Comparison of ENCODE assay signal across 22 mouse cellular contexts in the genomic region with DNA sequence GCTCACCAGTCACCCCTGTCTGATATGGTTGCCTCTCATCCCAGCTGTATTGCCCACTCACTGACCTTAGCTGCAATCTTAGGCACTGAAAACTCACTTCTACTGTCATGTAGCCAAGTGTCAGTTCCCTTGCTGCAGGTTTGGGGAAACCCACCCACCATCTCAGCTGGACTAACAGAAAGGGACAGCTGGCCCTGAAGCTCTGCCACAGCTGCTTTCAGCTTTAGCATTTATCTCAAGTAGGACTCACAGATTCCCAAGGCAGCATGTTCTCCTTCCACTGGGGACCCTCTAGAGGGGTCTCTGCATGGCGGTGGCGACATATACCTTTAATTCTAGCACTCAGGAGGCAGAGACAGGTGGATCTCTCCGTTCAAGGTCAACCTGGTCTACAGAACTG. TPM values are rescaled to one million over a fixed set of nuclear protein-coding genes. Genes with fewer than 3 reads are reported as not detected.
"Had no signal": no experiment of that assay in that cellular context is flagged by ENCODE, and none has a peak within 500 bp of the region (broad histone marks: within the 10 kb centered on the region; RNA-seq: fewer than 3 reads in every experiment).

No protein-coding gene starts in this region.

- H3K27ac ChIP-seq: neural tube, embryonic 12.5 days; neural tube, embryonic 13.5 days; neural tube, embryonic 15.5 days; stomach, embryonic 15.5 days; stomach, postnatal 0 days had no signal

- H3K4me2 ChIP-seq: neural tube, embryonic 12.5 days; neural tube, embryonic 13.5 days; neural tube, embryonic 15.5 days; stomach, embryonic 15.5 days had no signal

- H3K27me3 ChIP-seq: neural tube, embryonic 12.5 days; neural tube, embryonic 13.5 days; neural tube, embryonic 15.5 days; stomach, embryonic 15.5 days had no signal

- H3K4me1 ChIP-seq: neural tube, embryonic 12.5 days; neural tube, embryonic 13.5 days; neural tube, embryonic 15.5 days had no signal

- H3K4me3 ChIP-seq: neural tube, embryonic 12.5 days; neural tube, embryonic 13.5 days; neural tube, embryonic 15.5 days; stomach, embryonic 15.5 days had no signal

- H3K9ac ChIP-seq: neural tube, embryonic 13.5 days; neural tube, embryonic 15.5 days; stomach, embryonic 15.5 days had no signal

- H3K9me3 ChIP-seq: neural tube, embryonic 12.5 days; neural tube, embryonic 13.5 days; neural tube, embryonic 15.5 days; stomach, embryonic 15.5 days had no signal

- DNase-seq: retina, postnatal 1 day; right cerebral cortex, adult 18-20 months; right cerebral cortex, postnatal 14 days; right cerebral cortex, postnatal 25 days; right cerebral cortex, postnatal 4 days; spleen, adult 18-20 months; thymus, adult 18-20 months; thymus, adult 2 months; thymus, postnatal 14 days; thymus, postnatal 25 days; thymus, postnatal 36 days; thymus, postnatal 4 days had no signal

RNA-seq across cellular contexts. Expression of a gene that starts 2.5 kb away (rescaled TPM):
- polyA plus RNA-seq: neural tube, embryonic 12.5 days; neural tube, embryonic 13.5 days; neural tube, embryonic 14.5 days; neural tube, embryonic 15.5 days; small intestine, adult 2 months; spleen, adult 2 months had no signal

RNA-seq across cellular contexts. Expression of a gene that starts 10.5 kb away (rescaled TPM):
- polyA plus RNA-seq: neural tube, embryonic 12.5 days; neural tube, embryonic 13.5 days; neural tube, embryonic 14.5 days; neural tube, embryonic 15.5 days; spleen, adult 2 months; thymus, postnatal 0 days; urinary bladder, adult 2 months had no signal
